Mouse (Mus musculus) telencephalon, adult 2 months (tissue): ENCODE data around the gene Tial1.

Source experiments
- DNase-seq: peaks from one replicate; pipeline ENCODE4 v3.0.0-alpha.2; 2011; ENCODE audit warnings: low read depth, low spot score

Gene Tial1

GRCm38 (mm10) chr7:128461285-128462215 lies at the start of gene Tial1:
Tial1 (minus strand) TSS chr7:128461717.
- peak; percentile 99 for DNase-seq

- DNase-seq: peak; percentile 55
These were observed 42.6 kb upstream of the Tial1 start for GRCm38 (mm10) chr7:128504091-128504490.

- DNase-seq: no peak
These were observed 38.3 kb upstream of the Tial1 start for GRCm38 (mm10) chr7:128499801-128500200.

GRCm38 (mm10) chr7:128494546-128494945 lies 33.0 kb upstream of the Tial1 start:
- DNase-seq: no peak

- DNase-seq: no peak
These were observed 27.5 kb upstream of the Tial1 start for GRCm38 (mm10) chr7:128488986-128489385.

- peak; percentile 46 for DNase-seq
These were observed 12.8 kb upstream of the Tial1 start for GRCm38 (mm10) chr7:128474322-128474721.

GRCm38 (mm10) chr7:128462406-128462805 lies 889 bp upstream of the Tial1 start:
- DNase-seq: no peak

GRCm38 (mm10) chr7:128460865-128461228 lies 670 bp downstream of the Tial1 start:
- DNase-seq: no peak

GRCm38 (mm10) chr7:128460131-128460864 lies 1.2 kb downstream of the Tial1 start:
- no peak for DNase-seq

GRCm38 (mm10) chr7:128459791-128460130 lies 1.8 kb downstream of the Tial1 start:
- DNase-seq: no peak

GRCm38 (mm10) chr7:128458011-128458410 lies 3.5 kb downstream of the Tial1 start:
- no peak for DNase-seq

- DNase-seq: no peak
These were observed 8.8 kb downstream of the Tial1 start for GRCm38 (mm10) chr7:128452731-128453130.

GRCm38 (mm10) chr7:128440584-128440983 lies 20.9 kb downstream of the Tial1 start:
- DNase-seq: no peak

GRCm38 (mm10) chr7:128439251-128439650 lies 22.3 kb downstream of the Tial1 start:
- DNase-seq: no peak

GRCm38 (mm10) chr7:128438131-128438530 lies 23.4 kb downstream of the Tial1 start:
- no peak for DNase-seq

- DNase-seq: no peak
These were observed 28.3 kb downstream of the Tial1 start for GRCm38 (mm10) chr7:128433213-128433612.

GRCm38 (mm10) chr7:128432574-128432973 lies 28.9 kb downstream of the Tial1 start:
- no peak for DNase-seq

GRCm38 (mm10) chr7:128422491-128422890 lies 39.0 kb downstream of the Tial1 start:
- DNase-seq: no peak

GRCm38 (mm10) chr7:128421701-128422100 lies 39.8 kb downstream of the Tial1 start:
- DNase-seq: peak; percentile 23

- DNase-seq: no peak
These were observed 41.8 kb downstream of the Tial1 start for GRCm38 (mm10) chr7:128419690-128420089.

GRCm38 (mm10) chr7:128417930-128418779 lies 43.4 kb downstream of the Tial1 start, which contains the start of gene Rgs10:
Rgs10 (minus strand) TSS chr7:128418758.
- no peak for DNase-seq
